Mouse (Mus musculus): ENCODE data around the gene Lce1a1.

The Lce1a1 gene

DNA sequence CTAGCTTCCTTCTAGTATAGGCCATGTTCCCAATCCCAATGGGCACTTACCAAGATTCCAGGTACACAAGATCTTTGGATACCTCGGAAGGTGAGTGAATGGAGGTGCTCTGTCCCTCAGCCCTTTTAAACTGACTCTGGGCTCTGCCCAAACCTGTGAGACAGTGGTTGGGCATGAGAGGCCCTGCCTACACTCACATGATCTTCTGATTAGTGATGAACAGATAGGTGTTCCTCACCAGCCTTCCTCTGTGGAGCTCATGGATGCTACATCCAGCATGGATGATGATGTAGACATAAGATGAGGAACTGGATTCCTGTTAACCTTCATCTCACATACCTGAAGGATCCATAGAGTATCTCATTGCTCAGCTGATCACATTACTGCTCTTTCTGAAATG is at the start of gene Lce1a1:
Gene Lce1a1 (minus strand): TSS at position 101 of the 400 bp plus-strand sequence.
- no peak for DNase-seq (ENCODE audit: low spot score in 2 of 2)

DNA sequence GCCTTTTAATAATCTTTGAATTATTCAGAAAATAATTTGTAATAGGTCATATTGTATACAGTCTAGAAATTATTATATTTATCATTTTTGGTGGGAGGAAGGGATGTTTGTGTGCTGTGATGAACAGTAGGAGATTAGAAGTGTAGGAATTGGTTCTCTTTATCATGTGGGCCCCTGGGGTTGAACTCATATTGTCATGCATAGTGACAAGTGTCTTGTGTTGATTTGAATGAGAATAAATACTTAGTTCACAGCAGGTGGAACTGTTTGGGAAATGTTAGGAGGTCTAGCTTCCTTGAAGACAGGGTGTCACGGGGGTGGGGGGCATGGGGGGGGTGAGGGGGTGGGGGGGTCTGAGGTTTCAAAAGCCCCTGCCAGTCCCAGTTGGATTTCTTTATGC is 46.5 kb upstream of the Lce1a1 start:
- no peak for DNase-seq (ENCODE audit: low spot score in 2 of 2)

DNA sequence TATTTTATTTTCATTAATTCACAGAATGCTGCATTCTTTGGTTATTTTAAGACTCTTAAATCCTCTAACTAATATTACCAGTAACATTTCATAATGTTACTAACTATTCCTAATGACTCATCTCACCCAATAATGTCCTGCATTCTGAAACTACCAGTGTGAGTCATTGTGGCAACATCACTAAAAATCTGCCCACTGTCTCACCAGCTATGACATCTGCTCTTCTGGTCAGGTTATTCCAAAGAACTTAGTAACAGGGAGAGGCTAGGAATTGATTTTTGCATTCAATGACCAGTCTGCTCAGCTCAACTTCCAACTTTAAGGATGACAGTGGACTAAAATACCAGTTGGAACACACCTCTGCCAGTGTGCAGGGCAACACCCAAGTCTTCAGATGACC is 43.6 kb upstream of the Lce1a1 start:
- DNase-seq (ENCODE audit: low spot score in 2 of 2): no peak

DNA sequence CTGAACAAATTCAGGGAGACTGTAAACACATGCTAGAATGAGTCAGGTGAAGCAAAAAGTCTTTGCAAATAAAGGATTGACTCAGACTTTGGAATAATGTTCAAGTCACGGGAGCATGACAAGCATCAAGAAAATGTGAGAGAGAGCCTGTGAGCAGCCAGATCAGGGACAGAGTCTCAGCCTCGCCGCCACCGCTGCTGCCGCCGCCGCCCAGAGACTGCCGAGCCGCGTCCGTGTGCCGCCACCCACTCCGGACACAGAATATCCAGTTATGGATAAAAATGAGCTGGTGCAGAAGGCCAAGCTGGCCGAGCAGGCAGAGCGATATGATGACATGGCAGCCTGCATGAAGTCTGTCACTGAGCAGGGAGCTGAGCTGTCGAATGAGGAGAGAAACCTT is 41.0 kb upstream of the Lce1a1 start:
- peak; percentile 19 to 22 for DNase-seq (ENCODE audit: low spot score in 2 of 2)

DNA sequence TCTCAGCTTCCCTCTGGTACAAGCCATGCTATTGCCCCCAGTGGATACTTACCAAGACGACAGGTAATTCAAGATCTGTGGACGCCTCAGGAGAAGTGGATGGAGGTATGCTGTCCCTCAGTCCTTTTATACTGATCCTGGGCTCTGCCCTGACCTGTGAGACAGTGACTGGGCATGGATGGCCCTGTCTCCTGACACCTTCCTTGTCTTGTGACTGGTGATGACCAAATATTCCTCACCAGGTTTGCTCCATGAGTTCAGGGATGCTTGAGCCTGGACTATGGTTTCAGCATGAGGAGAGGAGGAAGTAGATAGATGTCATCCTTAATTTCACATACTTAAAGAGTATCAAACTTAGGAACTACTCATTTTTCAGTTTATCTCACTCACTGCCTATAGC is 39.0 kb upstream of the Lce1a1 start, which contains the start of gene Lce1d:
Gene Lce1d (minus strand): TSS at position 101 of the 400 bp plus-strand sequence.
- no peak for DNase-seq (ENCODE audit: low spot score in 2 of 2)

DNA sequence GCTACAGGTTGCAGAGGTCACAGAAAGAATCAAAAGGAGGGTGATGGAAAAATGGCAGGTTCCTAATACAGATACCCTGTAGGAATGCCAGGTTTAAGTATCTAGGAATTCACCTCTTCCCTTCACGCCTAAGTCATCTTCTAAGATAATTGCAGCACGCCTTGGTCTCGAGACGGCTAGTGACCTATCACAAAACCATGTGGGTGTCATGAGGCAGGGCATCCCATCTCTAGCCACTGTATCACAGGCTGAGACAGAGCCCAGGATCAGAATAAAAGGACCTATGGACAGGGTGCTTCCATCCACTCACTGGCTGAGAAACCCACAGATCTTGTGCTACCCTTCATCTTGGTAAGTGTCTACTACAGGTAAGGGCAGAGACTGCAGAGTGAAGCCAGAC is 30.8 kb upstream of the Lce1a1 start, which contains the start of gene Lce1c:
Gene Lce1c (plus strand): TSS at position 301 of the 400 bp plus-strand sequence.
- DNase-seq (ENCODE audit: low spot score in 2 of 2): no peak

DNA sequence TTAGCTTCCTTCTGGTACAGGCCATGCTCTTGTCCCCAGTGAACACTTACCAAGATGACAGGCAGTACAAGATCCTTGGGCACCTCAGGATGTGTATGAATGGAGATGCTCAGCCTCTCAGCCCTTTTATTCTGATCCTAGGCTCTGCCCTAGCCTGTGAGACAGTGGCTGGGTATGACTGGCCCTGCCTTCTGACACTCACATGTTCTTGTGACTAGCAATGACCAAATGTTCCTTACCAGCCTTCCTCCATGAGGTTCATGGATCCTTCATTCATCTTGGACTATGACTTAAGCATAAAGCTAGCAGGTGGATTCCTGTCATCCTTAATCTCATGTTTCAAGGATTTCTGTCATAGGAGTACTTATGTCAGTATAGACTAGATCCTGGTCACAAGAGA is 22.1 kb upstream of the Lce1a1 start, which contains the start of gene Lce1a2:
Gene Lce1a2 (minus strand): TSS at position 101 of the 400 bp plus-strand sequence.
- no peak for DNase-seq (ENCODE audit: low spot score in 2 of 2)

DNA sequence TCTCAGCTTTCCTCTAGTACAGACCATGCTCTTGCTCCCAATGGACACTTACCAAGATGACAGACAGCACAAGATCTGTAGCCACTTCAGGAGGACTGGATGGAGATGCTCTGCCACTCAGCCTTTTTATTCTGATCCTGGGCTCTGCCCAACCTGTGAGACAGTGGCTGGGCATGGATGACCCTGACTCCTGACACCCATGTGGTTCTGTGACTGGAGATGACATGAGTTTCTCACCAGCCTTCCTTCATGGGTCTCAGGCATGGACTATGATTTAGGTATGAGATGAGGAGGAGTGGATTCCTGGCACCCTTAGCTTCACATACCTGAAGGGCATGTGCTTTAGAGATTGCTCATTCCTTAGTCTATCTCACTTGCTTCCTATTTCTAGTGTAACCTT is 8.7 kb upstream of the Lce1a1 start, which contains the start of gene Lce1b:
Gene Lce1b (minus strand): TSS at position 101 of the 400 bp plus-strand sequence.
- no peak for DNase-seq (ENCODE audit: low spot score in 2 of 2)

DNA sequence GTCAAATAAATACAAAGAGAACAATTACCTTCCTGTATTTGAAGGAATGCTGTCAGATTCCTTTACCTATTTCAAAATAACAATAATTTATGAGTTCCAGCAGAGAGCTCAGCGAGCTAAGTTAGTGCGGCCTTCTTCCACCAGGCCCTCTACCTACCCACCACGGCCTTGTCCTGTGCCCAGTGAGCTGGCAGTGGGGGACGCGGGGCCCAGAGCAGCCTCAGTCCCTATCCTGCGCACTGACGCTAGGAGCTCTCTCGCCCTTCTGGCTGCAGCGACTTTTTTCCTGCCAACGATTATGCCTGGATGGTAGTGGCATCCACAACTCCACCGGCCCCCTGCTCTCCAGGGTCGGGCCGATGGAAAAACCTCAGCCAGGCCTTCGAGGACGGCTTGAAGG is 8.3 kb downstream of the Lce1a1 start:
- no peak for DNase-seq (ENCODE audit: low spot score in 2 of 2)

DNA sequence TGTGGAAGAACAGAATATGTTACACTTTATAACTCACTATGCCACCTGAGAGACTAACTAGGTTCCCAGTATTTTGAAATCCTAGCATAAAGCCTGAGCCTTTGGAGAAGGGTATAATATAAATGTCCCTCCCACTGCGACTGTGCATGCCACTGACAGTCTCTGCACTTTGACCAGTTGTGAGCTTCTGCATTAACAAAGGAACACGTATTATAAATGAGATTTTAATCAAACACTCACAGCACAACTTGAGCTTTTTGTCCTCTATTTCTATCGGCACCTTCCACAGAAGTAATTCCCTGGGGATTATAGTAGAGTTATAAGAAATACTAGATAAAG is 9.5 kb downstream of the Lce1a1 start:
- no peak for DNase-seq (ENCODE audit: low spot score in 2 of 2)

DNA sequence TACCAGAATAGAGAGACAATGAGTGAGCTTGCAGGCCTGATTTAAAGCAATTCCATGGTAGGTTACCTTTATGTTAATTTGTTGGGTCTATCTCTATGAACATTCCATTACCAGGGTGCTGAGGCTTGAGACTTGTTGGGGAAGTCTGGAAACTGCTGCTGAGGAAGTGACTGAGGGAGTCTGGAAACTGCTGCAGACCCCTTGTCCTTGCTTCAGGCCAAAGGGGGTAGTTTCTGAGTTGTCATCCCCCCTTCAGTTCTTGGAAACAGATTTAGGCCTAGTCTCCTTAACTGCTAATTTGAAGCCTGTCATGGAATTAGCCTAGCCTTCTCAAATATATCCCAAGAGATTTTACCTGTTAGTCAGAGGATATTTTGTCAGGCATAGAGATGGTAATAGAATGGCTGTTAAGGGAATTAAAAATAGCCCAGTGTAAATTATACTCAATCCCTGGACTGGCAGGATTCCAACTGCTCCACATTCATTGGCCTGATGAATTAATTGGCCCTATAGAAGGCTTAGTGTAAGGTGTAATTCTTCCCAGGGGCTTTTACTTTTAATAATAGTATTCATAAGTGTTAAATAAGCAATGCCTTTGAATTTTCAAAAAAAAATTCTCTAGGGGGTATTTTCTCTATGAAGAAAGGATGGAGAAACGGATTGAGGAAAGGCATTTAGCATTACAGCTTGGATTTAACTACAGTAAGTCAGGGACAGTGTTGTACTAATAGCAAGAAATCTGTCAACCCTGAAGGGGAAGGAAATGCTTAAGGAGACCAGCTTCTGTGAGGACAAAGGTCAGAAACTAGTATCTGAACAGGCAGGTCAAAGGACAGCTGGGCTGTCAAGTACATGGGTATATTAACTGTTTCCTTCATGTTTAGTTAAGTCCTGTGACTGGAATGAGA is 10.1 kb downstream of the Lce1a1 start:
- no peak for DNase-seq (ENCODE audit: low spot score in 2 of 2)

DNA sequence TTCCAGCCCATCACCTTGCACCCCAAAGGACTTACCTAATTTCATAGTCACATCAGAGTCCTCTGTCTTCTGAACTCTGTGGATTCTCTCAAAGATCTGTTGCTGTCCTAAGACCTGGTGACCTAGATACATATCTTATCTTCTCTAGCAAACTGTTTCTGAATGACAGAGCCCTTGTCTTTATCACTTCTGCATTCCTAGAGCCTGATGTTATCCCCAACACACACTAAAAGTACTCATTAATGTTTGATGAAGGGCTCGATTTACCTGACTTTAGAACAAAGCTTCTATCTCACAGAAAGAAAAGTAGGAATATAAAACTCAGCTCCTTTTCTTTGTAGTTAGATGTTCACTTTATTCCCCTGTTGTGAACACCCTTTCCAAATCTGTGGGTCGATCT is 26.5 kb downstream of the Lce1a1 start, which contains the start of gene Lce6a:
Gene Lce6a (minus strand): TSS at position 101 of the 400 bp plus-strand sequence.
- no peak for DNase-seq (ENCODE audit: low spot score in 2 of 2)

DNA sequence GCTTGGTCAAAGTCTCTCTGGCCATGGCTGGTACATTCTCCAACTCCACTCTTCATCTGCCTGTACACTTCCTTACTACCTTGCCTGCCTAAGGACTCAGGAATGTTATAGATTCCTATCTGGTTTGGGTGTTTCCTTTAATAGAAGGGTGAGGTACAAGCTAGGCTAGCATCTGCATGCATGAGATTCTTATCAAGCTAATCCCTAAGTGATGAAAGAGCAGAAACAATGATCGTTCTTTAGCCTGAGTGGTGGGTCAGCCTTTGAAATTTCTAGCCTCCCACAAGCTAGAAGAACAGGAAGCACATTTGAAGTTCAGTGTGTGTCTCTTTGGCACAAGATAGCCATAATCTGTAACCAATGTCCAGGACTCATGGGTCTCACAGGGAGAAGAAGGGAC is 38.3 kb downstream of the Lce1a1 start:
- no peak for DNase-seq (ENCODE audit: low spot score in 2 of 2)

DNA sequence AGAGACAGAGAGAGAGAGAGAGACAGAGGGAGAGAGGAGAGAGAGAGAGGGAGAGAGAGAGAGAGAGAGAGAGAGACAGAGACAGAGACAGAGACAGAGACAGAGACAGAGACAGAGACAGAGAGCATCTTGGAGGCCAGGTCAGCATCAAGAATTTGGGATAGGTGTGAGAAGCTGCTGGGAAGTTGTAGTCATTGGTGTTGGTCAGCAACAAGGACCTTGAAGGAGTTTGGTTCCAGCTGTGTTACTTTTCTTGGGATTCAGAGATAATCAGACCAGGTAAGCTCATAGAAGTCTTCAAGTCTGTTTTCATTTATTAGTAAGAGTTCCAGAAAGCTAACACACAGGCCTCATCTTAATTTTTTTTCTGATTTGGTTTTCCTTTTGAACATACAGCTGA is 40.7 kb downstream of the Lce1a1 start, which contains the start of gene 2210017I01Rik:
Gene 2210017I01Rik (minus strand): TSS at position 101 of the 400 bp plus-strand sequence.
- no peak for DNase-seq (ENCODE audit: low spot score in 2 of 2)

DNA sequence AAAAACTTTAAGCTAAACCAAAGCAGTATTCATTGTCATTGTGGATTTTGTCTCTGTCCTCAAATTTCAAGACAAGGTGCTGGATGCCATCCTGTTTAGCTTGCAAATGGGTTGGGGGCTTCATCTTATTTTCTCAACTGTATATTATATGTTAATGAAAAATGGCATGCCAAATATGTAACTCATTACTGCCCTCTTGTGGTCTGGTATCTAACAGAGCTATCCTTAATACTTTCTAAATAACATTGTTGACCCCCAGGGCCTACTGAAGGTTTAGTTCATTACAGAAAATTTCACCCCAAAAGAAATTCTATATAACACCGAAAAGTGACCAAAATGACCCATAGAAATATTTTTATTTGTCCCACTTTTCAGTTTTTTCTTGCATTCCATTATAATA is 45.9 kb downstream of the Lce1a1 start:
- DNase-seq (ENCODE audit: low spot score in 2 of 2): no peak

DNA sequence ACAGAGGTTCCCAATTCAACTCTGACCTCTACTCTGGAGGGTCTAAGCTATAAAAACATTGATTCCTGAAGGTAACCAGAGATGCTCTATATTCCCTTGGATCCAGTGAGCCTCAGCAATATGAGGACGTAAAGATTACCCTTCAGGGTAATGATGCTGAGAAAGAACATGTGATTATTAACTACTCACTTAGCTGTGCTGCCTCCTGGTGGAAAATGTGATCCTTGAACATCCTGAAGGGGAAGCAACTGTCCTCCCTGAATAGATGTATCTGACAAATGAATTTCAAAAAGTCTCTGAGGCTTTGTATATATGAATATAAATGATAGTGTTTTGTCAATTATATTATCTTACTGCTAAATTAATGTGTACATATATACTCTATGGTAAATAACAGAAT is 47.7 kb downstream of the Lce1a1 start:
- no peak for DNase-seq (ENCODE audit: low spot score in 2 of 2)

DNA sequence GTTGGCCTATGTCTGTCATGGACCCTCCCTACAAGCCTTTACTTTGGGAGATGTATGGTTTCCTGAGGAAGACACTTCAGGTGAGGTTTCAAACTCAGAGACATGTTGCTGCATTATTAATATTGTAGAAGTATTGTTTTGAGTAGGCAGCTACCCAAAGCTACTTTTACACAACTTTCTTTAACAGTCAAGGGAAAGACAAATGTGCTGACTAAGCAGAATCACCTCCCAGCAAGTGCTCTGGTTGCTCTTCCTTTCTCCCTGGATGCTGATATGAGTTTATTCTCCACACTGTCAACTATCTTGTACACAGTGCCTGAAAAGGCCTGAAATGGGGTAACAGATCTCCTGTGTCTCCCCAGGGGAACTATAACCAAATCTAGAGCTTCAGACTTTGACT is 48.1 kb downstream of the Lce1a1 start:
- DNase-seq (ENCODE audit: low spot score in 2 of 2): no peak

DNA sequence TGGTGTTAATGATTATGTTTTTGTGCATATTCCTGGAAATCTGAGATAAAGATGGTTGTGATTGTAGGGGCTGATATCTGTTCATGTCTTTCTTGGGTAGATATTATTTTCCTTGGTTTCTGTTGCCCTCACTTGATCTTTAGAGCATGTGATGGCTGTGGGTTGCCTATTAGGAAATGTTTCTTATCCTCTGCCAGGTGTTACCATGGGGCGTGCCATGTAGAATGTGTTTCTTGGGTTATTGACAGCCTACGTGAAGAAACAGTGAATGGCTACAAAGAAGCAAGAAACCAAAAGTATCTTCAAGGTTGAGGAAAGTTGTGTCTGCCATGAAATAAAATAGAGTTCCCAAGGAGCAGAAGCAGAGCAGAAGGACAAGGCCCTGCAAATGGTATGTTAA is 49.7 kb downstream of the Lce1a1 start:
- DNase-seq (ENCODE audit: low spot score in 2 of 2): no peak

Measured in right cerebral cortex, postnatal 10 days (tissue).